Mouse (Mus musculus) embryo, embryonic 11 days (tissue): ENCODE results near the gene Zmym1.
"Not testable (repeated sequence)": the region's sequence is repeated elsewhere in the genome, so short reads cannot be mapped to it uniquely, and the experiment has no call there.

Source experiments
- DNase-seq: peaks from one replicate; pipeline ENCODE4 v3.0.0-alpha.2; 2015

Gene Zmym1

GRCm38 (mm10) chr4:127026826-127027225, 34.1 kb downstream of the Zmym1 start:
- no peak for DNase-seq

GRCm38 (mm10) chr4:127024240-127024639, 36.7 kb downstream of the Zmym1 start:
- DNase-seq = no peak

- DNase-seq = no peak
Observed at GRCm38 (mm10) chr4:127023201-127023600, 37.8 kb downstream of the Zmym1 start.

GRCm38 (mm10) chr4:127021989-127022626, 38.8 kb downstream of the Zmym1 start:
- DNase-seq = peak; percentile 94

- peak; percentile 99 for DNase-seq
Observed at GRCm38 (mm10) chr4:127021151-127021945, 39.6 kb downstream of the Zmym1 start, which contains the start of gene Sfpq. TSS of gene Sfpq (plus strand) at chr4:127021324.

GRCm38 (mm10) chr4:127020411-127021150, 40.4 kb downstream of the Zmym1 start:
- no peak for DNase-seq

- DNase-seq = no peak
Observed at GRCm38 (mm10) chr4:127016366-127016765, 44.6 kb downstream of the Zmym1 start.

GRCm38 (mm10) chr4:127015294-127015993, 45.5 kb downstream of the Zmym1 start:
- peak; percentile 91 for DNase-seq

GRCm38 (mm10) chr4:127005113-127005936, 55.6 kb downstream of the Zmym1 start:
- peak; percentile 88 for DNase-seq

- no peak for DNase-seq
Observed at GRCm38 (mm10) chr4:127004384-127004783, 56.6 kb downstream of the Zmym1 start.

GRCm38 (mm10) chr4:127000601-127001105, 60.3 kb downstream of the Zmym1 start:
- no peak for DNase-seq

GRCm38 (mm10) chr4:126999372-126999771, 61.6 kb downstream of the Zmym1 start:
- not testable (repeated sequence) for DNase-seq
